Mouse (Mus musculus) G1E (cell line): ENCODE measurements around the gene Tulp2.
"Not testable (repeated sequence)": the region's sequence is repeated elsewhere in the genome, so short reads cannot be mapped to it uniquely, and the experiment has no call there.

ENCODE experiments used
- CTCF ChIP-seq: IDR thresholded peaks from 2 replicates; pipeline ENCODE4 v1.5.1; 2012; ENCODE audit warnings: low read depth, low read length, inconsistent platforms, mixed read lengths
- GATA1 ChIP-seq: IDR thresholded peaks from 2 replicates; pipeline ENCODE4 v1.6.1; 2012; ENCODE audit warnings: borderline replicate concordance, low read length, inconsistent platforms, mixed read lengths
- POLR2AphosphoS5 ChIP-seq: IDR thresholded peaks from 2 replicates; pipeline ENCODE4 v1.6.1; 2012; ENCODE audit warnings: low read depth, low read length, inconsistent platforms; ENCODE audit not compliant: insufficient replicate concordance
- TAL1 ChIP-seq: conservative IDR thresholded peaks from 2 replicates; pipeline ENCODE4 v1.6.1; 2012; ENCODE audit warnings: low read depth, low read length, inconsistent platforms, mixed read lengths

DNA sequence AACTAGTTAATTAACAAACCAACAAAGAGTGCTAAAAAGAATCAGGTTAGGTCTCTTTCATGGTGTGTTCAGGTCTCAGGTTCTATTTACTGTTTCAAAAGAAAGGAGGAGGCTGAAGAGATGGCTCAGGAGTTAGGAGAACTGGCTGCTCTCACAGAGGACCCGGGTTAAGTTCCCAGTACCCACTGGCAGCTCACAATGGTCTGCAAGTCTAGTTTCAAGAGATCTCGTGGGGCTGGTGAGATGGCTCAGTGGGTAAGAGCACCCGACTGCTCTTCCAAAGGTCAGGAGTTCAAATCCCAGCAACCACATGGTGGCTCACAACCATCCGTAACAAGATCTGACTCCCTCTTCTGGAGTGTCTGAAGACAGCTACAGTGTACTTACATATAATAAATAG is 1.4 kb upstream of the Tulp2 start:
- not testable (repeated sequence) for TF ChIP-seq CTCF, POLR2AphosphoS5, GATA1, TAL1
